Mouse (Mus musculus): Measurements from ENCODE around the gene Cdc42bpb.

DNA sequence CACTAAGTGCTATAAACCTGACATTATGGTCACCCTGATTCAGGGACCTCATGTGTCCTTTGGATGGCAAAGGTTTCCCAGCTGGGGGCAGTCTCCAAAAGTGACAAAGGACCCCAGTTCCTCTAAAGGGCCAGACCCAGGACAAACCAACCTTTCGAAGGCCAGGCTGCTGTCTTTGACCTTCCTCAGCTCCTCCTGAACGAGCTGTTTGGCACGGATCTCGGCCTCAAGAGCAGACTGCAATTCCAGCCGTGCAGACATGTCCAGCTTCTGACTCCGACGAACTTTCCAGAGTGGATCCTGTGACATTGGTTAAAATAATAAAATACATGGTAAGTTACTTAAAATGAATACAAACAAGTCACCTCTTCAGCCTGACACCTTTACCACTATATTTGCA is 63.2 kb downstream of the Cdc42bpb start:
- TF ChIP-seq CTCF (IDR thresholded peaks at IDR 0.05; ENCODE audit: borderline replicate concordance, control insufficient read depth, extremely low read depth, insufficient read depth, low read length, poor library complexity) (no peak), POLR2A (IDR thresholded peaks at IDR 0.05; ENCODE audit: control insufficient read depth, extremely low read depth, insufficient read depth, low read length, poor library complexity) (no peak)

All from thymus, adult 2 months (tissue).